Mouse (Mus musculus): ENCODE measurements around the gene C530025M09Rik. TPM values are rescaled to one million over a fixed set of nuclear protein-coding genes. Genes with fewer than 3 reads are reported as not detected.

The C530025M09Rik gene
- polyA plus RNA-seq (2021; fragmentation: Nextera tagmentation), result 0.63 and 1.2 TPM in 2 replicates
- long read RNA-seq, experiment 1, result 0 reads
- long read RNA-seq, experiment 2, partial matches to known transcripts, result 0 of 3 reads
- long read RNA-seq, experiment 2, other reads (novel, unspliced or antisense), result 0 of 3 reads

GRCm38 (mm10) chr2:149830536-149831458, at the start of gene C530025M09Rik:
C530025M09Rik (minus strand) TSS chr2:149831213.

DNA sequence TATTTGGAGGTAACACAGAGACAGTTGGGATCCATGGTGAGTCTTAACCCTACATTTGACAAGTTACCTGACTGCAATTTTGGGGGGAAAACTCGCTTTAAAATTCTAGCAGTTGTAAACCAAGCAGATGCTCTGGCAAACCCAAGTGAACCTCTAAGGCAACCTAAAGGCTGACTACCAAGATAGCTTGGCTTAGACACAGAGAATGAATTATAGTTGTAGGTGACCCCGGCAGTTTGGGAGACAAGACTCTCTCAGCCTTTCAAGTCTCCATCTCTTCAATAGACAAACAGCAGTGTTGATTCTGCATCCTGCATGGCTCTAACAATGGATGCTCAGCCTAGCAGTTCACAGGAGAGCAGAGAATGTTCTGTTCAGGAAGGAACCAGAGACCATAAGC, 2.1 kb downstream of the C530025M09Rik start, which contains the start of gene Syndig1:
Gene Syndig1, plus strand, starts transcription at position 301 of the 400 bp plus-strand sequence.

Other genes with a start within 250 kb of the C530025M09Rik start
- 44.9 and 53.0 TPM in 2 replicates for gene Syndig1, start 2.0 kb downstream of the C530025M09Rik start, polyA plus RNA-seq (2021; fragmentation: Nextera tagmentation)